Mouse (Mus musculus) heart, embryonic 11.5 days (tissue): ENCODE measurements at regions not wholly inside any gene's neighbourhood (a gene's known extent, or its start where the extent isn't known, plus 50 kb on each side); places are given as distances from the start of the nearest gene placed in this dataset.

Experiments
- ATAC-seq: fragments of 200-750 bp; cut with Nextera tagmentation; replicated peaks from 2 replicates; pipeline ENCODE4 v1.8.0; 2017; ENCODE audit warnings: moderate library complexity; ENCODE audit not compliant: insufficient number of reproducible peaks, low FRiP score, low TSS enrichment
- H3K27ac ChIP-seq: fragments of 300-500 bp; sonication (generic); 2 replicates; pipeline ENCODE4 v1.5.1; 2014; ENCODE audit warnings: mild to moderate bottlenecking, low read depth, low read length
- H3K27me3 ChIP-seq: fragments of 300-500 bp; sonication (generic); 2 replicates; pipeline ENCODE4 v1.6.1; 2014; ENCODE audit warnings: mild to moderate bottlenecking, low read length, mixed read lengths; ENCODE audit not compliant: control insufficient read depth, insufficient read depth
- H3K36me3 ChIP-seq: fragments of 300-500 bp; sonication (generic); 2 replicates; pipeline ENCODE4 v1.6.1; 2014; ENCODE audit warnings: mild to moderate bottlenecking, low read length, moderate library complexity, mixed read lengths; ENCODE audit not compliant: control insufficient read depth, insufficient read depth
- H3K4me1 ChIP-seq: fragments of 300-500 bp; sonication (generic); 2 replicates; pipeline ENCODE4 v1.6.1; 2014; ENCODE audit warnings: low read length; ENCODE audit not compliant: control insufficient read depth, insufficient read depth
- H3K4me2 ChIP-seq: fragments of 300-500 bp; sonication (generic); 2 replicates; pipeline ENCODE4 v1.6.1; 2014; ENCODE audit warnings: mild to moderate bottlenecking, moderate library complexity
- H3K4me3 ChIP-seq: fragments of 300-500 bp; sonication (generic); 2 replicates; pipeline ENCODE4 v1.5.1; 2014; ENCODE audit warnings: low read depth, low read length
- H3K9ac ChIP-seq: fragments of 300-500 bp; sonication (generic); 2 replicates; pipeline ENCODE4 v1.6.1; 2014; ENCODE audit warnings: mild to moderate bottlenecking, low read depth, low read length, moderate library complexity
- H3K9me3 ChIP-seq: fragments of 300-500 bp; sonication (generic); replicated peaks from 2 replicates; pipeline ENCODE4 v1.6.1; 2016; ENCODE audit warnings: low read length; ENCODE audit not compliant: control insufficient read depth
- WGBS: fragments of 180-500 bp; shearing (Covaris S2); extraction: QIAGEN DNeasy Blood & Tissue Kit; methylation state at CpG from one replicate; pipeline ENCODE4 v1.1.7; 2014; ENCODE audit not compliant: insufficient replicate concordance; 5-methylcytosine and 5-hydroxymethylcytosine counted together

- 79% methylated on average over 2 of the region's 2 CpGs for WGBS
- no peaks in the 10 kb centered on the region for H3K36me3 ChIP-seq
Observed at GRCm38 (mm10) chr16:51905588-51905987, 125.4 kb upstream of the Cblb start.

GRCm38 (mm10) chr16:51906686-51907085 is 124.3 kb upstream of the Cblb start:
- Histone ChIP-seq H3K4me1 (no peaks in the 10 kb centered on the region), H3K27ac (no peak overlapping the region), H3K4me3 (no peak overlapping the region), H3K4me2 (no peak overlapping the region), H3K9me3 (no peaks in the 10 kb centered on the region), H3K27me3 (no peaks in the 10 kb centered on the region), H3K36me3 (no peaks in the 10 kb centered on the region), H3K9ac (no peak overlapping the region)
- 85% methylated on average over 4 of the region's 4 CpGs for WGBS
- ATAC-seq = no peak

More at GRCm38 (mm10) chr16:51905588-51905987, 125.4 kb upstream of the Cblb start:
- H3K9me3 ChIP-seq = no peaks in the 10 kb centered on the region
- no peaks in the 10 kb centered on the region for H3K4me1 ChIP-seq
- ATAC-seq = no peak
- H3K4me3 ChIP-seq = no peak overlapping the region
- H3K4me2 ChIP-seq = no peak overlapping the region
- H3K9ac ChIP-seq = no peak overlapping the region
- no peaks in the 10 kb centered on the region for H3K27me3 ChIP-seq
- no peak overlapping the region for H3K27ac ChIP-seq

- no peak overlapping the region for H3K27ac ChIP-seq
- H3K27me3 ChIP-seq = no peaks in the 10 kb centered on the region
- no peak overlapping the region for H3K4me2 ChIP-seq
- H3K9me3 ChIP-seq = no peaks in the 10 kb centered on the region
- WGBS = 85% methylated on average over 3 of the region's 3 CpGs
- H3K4me3 ChIP-seq = no peak overlapping the region
- H3K4me1 ChIP-seq = no peaks in the 10 kb centered on the region
- no peak for ATAC-seq
- H3K36me3 ChIP-seq = no peaks in the 10 kb centered on the region
- no peak overlapping the region for H3K9ac ChIP-seq
Observed at GRCm38 (mm10) chr16:51910046-51910445, 121.0 kb upstream of the Cblb start.

- Histone ChIP-seq H3K27me3 (no peaks in the 10 kb centered on the region), H3K36me3 (no peaks in the 10 kb centered on the region), H3K4me2 (no peak overlapping the region), H3K27ac (no peak overlapping the region), H3K4me3 (no peak overlapping the region), H3K9me3 (no peaks in the 10 kb centered on the region), H3K4me1 (no peaks in the 10 kb centered on the region), H3K9ac (no peak overlapping the region)
- WGBS = 71% methylated on average over 6 of the region's 6 CpGs
- ATAC-seq = no peak
Observed at GRCm38 (mm10) chr16:51911109-51911765, 119.8 kb upstream of the Cblb start.

- Histone ChIP-seq H3K27me3 (no peaks in the 10 kb centered on the region), H3K27ac (no peak overlapping the region), H3K4me2 (no peak overlapping the region), H3K9me3 (no peaks in the 10 kb centered on the region), H3K36me3 (no peaks in the 10 kb centered on the region), H3K4me1 (0 out of 2 replicates have a peak, but pooled peaks cover 4% of the 10 kb centered on the region), H3K4me3 (no peak overlapping the region), H3K9ac (no peak overlapping the region)
- WGBS = 66% methylated on average over 17 of the region's 17 CpGs
- ATAC-seq = no peak
Observed at GRCm38 (mm10) chr16:51915034-51915928, 115.7 kb upstream of the Cblb start.

- no peak overlapping the region for H3K27ac ChIP-seq
- no peak overlapping the region for H3K4me2 ChIP-seq
- no peaks in the 10 kb centered on the region for H3K36me3 ChIP-seq
- 71% methylated on average over 13 of the region's 13 CpGs for WGBS
- ATAC-seq = no peak
- no peaks in the 10 kb centered on the region for H3K9me3 ChIP-seq
- no peak overlapping the region for H3K4me3 ChIP-seq
- no peak overlapping the region for H3K9ac ChIP-seq
- H3K27me3 ChIP-seq = no peaks in the 10 kb centered on the region
- 0 out of 2 replicates have a peak, but pooled peaks cover 4% of the 10 kb centered on the region for H3K4me1 ChIP-seq
Observed at GRCm38 (mm10) chr16:51915929-51916308, 115.1 kb upstream of the Cblb start.

GRCm38 (mm10) chr16:51916337-51916736 is 114.7 kb upstream of the Cblb start:
- no peak overlapping the region for H3K27ac ChIP-seq
- no peaks in the 10 kb centered on the region for H3K9me3 ChIP-seq
- 0 out of 2 replicates have a peak, but pooled peaks cover 4% of the 10 kb centered on the region for H3K4me1 ChIP-seq
- no peak overlapping the region for H3K4me3 ChIP-seq
- H3K9ac ChIP-seq = no peak overlapping the region
- 32% methylated on average over 5 of the region's 5 CpGs for WGBS
- H3K4me2 ChIP-seq = peak overlapping the region; percentile 8; the same call in 1 of the 2 replicates
- ATAC-seq = no peak
- H3K36me3 ChIP-seq = no peaks in the 10 kb centered on the region
- no peaks in the 10 kb centered on the region for H3K27me3 ChIP-seq

- no peaks in the 10 kb centered on the region for H3K36me3 ChIP-seq
- no peak overlapping the region for H3K4me3 ChIP-seq
- no peak overlapping the region for H3K27ac ChIP-seq
- no peak overlapping the region for H3K4me2 ChIP-seq
- H3K9ac ChIP-seq = no peak overlapping the region
- no peaks in the 10 kb centered on the region for H3K9me3 ChIP-seq
- 30% methylated on average over 3 of the region's 3 CpGs for WGBS
- no peak for ATAC-seq
- 0 out of 2 replicates have a peak, but pooled peaks cover 4% of the 10 kb centered on the region for H3K4me1 ChIP-seq
- H3K27me3 ChIP-seq = no peaks in the 10 kb centered on the region
Observed at GRCm38 (mm10) chr16:51916820-51917219, 114.2 kb upstream of the Cblb start.
